Mouse (Mus musculus) kidney, adult 18-20 months (tissue): ENCODE data around the gene Cacna2d1.

Experiments used
- DNase-seq: peaks from one replicate; pipeline ENCODE4 v3.0.0; 2021

The Cacna2d1 gene

DNA sequence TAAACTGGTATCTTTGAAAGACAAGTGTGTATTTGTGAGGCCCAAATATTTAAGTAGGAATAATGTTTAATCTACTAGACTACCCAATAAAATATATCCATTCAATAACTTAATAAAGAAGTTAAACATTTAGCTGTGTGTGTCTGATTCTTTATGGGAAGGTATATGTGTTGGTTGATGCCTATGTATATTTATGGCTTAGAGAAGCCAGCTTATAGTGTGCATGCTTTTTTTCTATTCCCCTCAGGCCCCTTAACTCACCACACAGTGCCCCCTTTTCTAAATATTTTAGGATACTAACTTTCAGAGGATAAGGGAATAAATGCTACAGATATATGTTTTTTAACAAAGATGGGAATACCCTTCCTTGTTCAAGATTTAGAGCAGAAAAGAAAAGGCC is 128.8 kb downstream of the Cacna2d1 start:
- no peak for DNase-seq

DNA sequence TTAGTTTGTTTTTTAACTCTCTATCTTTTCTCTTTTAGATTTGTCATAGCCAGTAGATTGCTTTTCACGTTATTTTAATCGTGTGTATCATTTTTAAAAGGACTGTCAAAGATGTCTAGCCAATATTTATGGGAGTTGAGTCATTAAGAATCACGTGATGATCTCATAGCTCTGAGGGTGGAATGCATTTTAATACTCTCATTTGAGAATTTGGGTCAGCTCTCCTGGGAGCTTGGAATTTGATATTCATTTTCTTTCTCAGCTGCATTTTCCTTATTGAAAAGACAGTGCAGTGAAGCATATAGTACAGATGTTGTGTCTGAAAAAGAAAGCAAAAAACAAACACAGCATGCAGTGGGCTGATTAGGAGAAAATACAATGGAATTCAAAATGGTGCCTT is 129.5 kb downstream of the Cacna2d1 start:
- no peak for DNase-seq

DNA sequence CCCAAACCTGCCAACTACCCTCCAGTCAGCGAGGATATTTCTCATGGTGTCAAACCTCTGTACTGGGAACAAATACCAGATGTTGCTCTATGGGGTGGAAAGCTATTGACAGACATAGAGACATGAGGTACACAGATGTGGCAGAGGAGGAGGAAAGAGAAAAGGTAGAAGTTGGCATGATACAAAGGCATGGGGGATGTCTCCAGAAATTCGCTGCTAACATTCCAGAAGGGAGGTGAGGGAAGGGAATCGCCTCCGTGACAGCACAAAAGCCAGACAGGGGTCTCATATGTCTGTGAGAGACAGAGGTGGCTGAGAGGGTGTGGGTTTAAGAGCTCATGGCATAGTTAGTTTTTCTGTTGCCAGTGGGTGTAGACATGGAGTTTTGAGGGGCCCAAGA is 131.3 kb downstream of the Cacna2d1 start:
- DNase-seq, result no peak

DNA sequence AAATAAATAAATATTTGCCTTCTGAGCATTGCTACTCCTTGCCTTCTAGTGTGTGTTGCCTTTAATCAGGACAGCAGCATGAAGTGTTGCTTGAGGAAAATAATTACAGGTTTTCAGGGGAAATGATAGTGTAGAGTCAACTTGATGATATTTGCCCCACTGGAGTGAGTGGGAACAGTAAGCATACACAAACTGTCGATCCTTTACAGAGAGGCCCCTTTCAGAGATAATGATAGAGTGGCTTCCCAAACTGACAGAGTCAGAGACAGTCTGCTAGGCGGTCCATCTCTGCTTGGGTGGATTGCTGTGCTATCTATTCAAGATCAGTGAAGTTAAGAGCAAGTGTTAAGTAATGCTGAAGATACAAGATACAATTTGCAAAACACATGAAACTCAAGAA is 147.8 kb downstream of the Cacna2d1 start:
- no peak for DNase-seq

DNA sequence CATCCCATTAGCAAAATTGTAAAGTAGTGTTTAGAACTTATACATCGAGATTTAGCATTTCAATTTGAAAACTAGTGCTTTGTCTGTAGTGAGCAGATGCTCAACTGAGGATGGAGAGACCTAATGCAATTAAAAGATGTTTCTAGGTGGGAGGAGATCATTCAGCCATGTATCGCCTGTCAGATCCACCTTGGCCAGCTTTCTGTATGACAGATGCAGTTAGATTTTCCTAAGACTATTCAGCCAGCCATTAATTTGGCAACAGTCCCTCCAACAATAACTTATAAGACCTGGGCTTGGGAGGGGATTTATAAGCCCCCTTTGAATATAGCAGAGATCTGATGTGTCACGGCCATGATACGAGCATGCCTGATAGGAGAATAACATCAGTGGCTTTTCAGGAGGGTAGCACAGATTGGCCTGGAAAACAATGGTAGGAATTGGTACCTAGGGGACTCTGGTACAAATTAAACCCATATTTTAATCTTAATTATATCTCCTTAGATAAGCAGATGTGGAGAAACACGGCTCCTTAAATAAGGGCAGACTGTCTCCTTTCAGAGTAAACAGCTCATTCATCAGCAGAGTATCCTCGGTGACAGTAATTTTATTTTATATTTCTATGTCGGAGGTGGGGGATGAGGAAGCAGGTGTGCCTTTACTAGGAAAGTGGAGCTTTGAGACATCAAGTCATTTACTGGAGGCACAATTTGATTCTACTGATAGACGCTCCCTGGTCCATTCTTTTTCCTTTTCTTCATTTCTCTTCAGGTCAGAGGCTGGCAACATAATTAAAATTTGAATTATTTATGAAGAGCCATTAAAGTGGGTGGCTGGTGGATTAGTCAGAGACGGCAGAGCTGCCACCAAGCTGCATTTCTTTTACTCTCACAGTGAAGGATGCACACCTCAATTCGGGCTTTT is 152.8 kb downstream of the Cacna2d1 start:
- DNase-seq, result no peak

DNA sequence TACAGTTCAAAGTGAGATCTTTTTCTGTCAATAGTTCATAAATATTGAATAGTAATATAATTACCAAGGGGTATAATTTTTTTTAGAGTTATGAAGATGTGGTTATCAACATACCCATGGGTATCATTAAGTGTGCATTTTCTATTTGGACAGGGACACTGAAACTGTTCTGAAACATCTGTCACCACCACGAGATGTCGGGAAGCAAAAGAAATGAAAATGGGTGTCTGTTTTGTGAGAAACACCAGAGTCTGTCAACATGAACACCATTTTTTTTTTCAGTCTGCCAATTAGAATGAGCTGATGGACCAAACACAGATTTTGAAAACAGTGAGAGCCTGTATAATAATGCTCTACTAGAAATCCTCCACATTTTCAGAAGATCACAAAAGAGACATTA is 153.5 kb downstream of the Cacna2d1 start:
- DNase-seq, result no peak

DNA sequence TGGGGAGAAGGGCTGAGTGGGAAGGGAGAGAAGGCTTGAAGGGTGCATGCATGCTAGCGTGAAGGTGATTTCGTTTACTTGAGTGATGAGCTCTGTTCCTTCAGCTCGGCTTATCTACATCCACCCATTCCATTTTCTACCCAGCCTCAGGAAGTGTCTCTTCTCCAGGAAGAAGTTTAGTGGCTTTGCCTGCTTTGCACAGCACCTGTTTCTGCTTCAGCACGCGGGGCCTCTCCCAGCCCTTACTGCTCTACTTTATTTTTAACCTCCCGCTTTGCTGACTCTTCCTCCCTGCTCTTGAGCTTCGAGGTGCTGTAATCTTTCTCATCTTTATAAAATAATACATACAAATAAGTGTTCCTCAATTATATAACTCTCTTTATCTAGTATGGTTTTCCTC is 158.0 kb downstream of the Cacna2d1 start:
- DNase-seq, result no peak

DNA sequence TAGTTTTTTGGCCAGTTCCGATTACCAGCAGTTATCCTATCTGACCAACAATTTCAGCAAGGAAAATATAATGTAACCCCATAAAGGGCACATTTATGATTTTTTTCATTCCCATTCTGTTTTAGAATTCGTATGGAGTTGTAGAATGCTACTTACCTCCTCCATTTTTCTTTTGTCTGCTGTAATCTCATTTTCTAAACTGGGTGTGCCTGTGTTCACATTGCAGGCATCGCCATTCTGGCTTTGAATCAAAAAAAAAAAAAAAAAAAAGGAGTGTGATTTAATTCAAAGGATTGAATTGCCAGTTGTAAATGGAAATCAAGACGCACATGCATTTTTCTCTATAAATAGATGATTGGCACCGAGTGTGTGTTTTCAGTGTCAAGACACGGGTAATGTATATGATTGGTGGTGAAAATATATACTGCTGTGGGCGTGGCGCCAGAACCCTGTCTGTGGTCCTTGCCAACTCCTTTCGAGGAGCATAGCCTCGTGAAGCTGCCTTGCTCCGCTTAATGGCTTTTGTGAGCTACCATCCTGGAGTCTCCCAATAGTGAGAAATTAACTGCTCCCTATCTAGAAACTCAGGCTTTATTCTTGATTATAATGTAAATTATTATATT is 158.7 kb downstream of the Cacna2d1 start:
- no peak for DNase-seq

DNA sequence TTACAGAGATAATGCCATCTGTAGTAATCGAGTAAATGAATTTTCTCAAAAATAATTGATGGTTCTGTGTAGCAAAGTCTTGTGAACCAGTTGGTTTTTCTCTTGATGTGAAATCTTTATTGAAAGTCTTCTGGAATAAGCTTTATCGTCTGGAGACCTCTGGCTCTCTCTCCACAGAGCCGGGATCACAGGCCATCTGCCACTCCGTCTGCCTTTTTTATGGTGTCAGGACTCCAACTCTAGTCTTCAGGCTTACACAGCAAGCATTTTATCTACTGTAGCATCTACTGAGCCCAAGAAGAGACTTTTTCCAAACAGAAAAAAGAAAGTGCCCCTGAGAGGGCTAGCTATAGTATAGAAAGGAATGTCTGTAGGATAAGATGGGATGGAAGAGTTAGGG is 160.9 kb downstream of the Cacna2d1 start:
- DNase-seq, result no peak

DNA sequence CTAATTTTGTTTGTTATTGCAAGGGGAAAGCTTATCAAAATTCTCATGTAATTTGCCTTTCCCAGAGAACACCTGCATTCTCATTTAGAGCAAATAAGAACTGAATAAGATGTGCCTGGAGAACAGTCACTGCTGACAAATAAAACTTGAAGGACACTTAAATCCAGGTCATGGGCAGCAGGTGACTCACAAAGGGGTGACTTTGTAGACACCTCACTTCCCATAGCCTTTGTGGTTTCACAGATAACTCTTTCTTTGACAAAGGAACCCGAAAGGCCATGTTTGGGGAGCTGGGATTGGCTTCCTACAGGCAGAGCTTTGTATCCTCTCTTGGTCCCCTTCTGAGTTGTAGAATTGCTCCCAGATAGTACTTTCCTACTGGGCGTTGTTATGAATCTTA is 164.3 kb downstream of the Cacna2d1 start:
- no peak for DNase-seq

DNA sequence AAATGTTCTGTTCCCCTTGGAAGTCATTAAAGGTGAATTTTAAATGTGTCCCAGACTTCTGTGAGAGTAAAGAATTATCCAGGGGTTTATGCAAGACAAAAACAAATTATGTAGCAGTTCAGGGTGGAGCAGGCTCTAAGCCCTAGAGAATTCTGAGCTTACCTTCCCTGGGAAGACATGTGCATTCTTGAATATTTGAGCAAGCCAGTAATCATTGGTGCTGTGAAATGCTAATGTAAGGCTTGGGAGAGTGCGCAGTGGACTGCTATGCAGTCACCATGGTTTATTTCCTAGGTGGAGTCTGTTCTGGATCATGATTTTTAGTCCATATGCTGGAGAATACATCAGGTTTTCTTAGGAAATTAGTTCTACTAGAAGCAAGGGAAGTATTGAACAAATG is 167.3 kb downstream of the Cacna2d1 start:
- DNase-seq, result no peak

DNA sequence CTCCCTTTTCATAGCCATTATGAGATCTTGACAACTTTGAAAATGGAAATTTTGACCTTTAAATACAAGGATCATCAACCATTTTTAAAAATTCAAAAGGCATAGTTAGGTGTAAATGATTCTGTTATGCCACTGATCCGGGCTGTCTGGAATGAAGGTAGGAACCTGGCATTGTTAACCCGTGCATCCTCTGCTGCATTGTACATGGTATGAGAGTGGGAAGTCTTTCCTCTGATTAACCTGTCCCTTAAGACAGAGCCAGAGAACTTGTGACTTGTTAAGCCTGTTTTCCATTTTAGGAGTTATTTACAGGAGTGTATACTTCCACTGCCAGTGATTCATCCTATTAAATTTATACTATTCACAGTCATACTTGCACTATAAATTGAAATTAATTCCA is 171.2 kb downstream of the Cacna2d1 start:
- DNase-seq, result no peak

DNA sequence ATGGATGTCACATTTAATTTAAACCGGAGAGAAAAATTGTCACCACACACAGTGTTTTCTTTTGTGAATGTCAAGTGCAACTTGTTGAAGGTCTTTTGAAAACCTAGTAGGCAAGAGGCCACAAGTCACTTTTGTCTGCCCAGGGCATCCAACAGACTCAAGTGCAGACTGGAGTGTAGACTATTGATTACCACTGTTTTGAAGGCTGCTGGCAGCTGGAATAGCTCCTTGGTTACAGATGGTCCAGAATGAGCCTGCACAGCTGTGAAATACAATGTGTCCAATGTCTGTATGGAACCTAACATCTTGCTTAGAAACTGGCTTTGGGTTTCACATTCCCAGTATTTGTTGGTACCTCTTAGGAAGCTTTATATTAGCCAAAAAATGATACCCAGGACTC is 176.2 kb downstream of the Cacna2d1 start:
- no peak for DNase-seq

DNA sequence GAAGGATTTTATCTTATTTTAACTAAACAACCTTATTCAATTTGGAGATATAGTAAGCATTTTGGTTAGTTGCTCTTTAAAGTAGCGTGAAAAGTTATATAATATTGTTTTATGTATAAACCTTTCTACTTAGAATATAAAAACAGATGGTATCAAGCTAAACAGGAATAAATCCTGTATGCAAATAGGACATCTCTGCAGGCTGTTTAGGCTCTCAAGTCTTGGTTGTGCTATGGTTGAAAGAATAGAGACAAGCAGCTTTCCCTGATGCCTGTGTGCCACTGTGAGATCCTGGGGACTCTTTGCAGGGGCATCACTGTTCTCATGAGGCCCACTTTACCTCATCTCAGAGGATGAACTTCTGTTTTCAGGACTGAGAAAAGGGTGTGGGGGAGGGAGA is 179.4 kb downstream of the Cacna2d1 start:
- DNase-seq, result no peak

DNA sequence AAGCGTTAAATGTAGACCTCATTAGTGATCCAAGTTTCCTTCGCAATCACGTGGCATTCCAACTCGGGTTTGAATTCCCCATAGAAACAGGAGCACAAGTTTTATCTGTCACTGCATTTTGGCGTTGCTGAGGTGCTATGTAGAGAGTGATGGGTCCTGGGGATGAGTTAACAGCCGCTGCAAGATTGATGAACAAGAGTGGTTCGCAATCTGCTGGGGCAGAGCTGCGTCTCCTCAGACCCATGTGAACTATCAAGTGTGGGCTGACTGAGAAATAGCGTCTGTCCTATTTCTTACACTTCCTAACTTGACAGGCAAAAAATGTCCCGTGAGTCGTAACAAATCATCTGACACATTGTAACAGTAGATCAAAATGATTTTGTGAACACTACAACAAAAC is 186.8 kb downstream of the Cacna2d1 start:
- DNase-seq, result no peak

DNA sequence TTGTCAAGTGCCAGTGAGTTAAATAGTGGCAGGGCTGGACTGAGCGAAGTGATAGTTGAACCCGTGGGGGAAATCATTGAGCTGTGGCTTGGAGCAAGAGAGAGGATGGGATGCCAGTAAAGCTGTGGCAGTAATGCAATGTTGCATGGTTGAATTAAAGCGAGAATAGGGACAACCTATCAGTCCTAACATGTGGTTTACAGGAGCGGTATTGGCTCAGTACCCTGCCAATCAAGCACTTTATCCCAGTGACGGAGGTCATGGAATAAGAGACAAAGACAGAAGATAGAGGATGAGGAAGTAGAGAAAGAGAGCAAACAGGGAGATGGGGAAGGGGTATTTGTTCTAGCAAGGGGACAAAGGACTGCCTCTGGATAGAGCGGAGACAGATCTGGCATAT is 187.6 kb downstream of the Cacna2d1 start:
- no peak for DNase-seq

DNA sequence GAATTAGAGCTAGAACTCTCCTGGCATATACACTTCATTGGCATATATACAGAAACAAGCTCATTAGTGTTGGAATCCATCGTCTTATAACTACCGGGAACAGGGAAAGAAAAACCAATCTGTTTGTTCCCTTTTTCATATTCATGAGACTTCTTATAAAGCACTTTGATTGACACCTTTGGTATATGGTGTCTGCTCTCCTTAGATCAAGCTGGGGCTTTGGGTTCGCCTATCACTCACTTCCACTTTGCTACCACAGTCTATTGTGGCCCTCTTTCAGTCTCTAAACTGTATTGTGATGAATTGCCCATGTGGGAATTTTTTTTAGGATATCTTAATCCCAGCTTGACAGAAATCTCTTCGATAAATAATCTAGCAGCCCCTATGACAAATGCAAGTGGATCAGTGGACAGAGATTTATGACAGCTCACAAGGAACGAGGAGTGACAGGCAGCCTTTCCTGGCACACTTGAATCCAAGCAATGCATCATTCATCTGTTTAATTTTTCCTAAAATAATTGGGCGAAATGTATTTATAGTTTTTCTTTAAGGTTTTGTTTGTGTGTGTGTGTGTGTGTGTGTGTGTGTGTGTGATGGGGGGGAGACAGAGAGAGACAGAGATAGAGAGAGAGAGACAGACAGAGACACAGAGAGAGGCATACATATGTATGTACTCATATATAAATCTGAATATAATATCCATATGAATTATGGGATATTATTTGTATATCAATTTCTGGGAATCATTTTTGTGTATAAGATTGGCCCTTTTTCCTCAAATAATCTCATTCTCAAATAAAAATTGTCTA is 200.0 kb downstream of the Cacna2d1 start:
- DNase-seq, result no peak

DNA sequence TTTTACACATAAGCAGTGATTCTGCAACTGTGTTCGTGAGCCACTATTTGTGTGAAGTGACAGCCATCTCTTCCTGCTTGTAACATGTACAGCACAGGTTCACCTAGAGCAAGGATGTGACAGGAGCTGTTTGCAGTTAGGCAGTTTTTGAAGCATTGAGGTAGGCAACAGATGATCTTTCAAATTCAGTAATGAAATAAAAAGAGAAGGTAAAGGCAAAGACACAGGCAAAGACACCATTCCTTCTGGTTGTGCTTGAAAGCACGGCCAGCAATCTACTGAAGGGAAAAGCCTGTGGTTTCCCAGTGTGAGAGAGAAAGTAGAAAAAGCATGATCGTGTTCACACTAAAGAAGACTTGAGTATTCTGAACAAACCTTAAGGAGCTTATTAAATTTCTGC is 201.5 kb downstream of the Cacna2d1 start:
- no peak for DNase-seq

DNA sequence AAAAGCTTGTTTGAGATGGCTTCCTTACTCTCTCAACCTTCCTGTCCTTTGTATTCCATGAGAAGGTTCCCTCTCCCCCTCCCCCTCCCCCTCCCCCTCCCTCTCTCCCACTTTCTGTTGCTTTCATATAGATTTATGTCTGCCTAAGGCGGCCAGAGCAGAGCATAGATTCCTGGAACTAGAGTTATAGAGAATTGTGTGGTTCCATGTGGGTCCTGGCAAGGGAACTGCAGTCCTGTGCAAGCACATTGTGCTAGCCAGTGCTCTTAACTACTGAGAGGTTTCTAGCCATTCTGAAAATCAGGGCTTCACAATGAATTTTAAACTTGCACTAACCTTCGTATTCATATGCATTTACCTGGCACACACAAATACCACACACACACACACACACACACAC is 202.3 kb downstream of the Cacna2d1 start:
- no peak for DNase-seq

DNA sequence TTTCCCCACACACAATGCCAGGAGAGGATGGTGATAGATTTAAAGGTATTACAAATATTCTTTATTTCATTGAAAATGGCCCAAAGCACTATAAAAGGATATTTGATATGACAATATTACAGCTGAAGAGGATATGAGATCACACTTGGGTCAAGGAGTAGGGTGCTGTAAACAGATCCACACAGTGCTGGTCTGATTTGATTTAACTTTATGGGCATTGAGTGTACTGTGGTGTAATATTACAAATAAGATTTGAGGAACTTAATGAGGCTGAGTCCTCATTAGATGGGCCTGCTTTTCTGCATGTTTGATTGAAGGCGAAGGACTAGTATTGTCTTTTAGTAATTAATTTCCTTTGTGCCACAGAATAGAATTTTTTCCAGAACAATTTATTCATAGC is 212.1 kb downstream of the Cacna2d1 start:
- DNase-seq, result no peak

DNA sequence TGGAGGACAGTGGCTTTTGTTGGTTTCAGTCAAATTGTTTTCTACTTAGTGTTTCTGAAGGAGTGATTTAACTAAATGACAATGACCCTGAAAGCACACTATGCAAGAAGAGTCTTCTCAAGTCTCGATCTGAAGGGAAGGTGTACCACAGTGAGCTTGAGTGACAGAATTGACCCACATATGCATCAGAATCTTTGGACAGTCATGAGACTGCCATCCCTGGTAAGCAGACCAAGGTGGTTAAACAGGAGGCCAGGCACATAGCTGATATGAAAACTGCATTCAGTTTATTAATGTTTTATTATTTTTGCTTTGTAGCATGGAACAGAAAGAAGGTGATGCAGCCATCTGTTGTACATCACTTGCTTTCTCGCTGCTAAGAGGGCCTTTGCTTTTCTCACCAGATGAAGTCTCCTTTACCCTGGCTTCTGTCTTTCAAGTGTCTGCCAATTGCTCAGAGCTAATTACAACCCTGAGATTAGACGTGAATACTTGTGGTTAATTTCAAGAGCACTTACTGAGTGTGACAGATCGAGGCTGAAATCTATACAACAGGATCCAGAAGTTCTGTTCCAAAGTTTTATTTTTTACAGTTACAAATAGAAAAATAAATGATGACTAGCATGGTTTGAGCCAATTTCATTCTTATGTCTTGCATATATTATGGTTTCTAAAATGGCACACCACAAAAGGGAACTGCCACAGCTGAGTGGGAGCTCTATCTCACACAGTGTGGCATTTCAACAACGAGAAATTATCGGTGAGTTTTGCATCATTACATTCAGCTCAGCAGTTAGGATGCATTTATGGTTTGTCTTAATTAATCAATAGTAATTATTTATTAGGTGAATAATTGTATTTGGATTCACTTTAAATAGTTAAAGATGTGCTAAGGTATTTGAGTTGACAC is 221.1 kb downstream of the Cacna2d1 start:
- no peak for DNase-seq

DNA sequence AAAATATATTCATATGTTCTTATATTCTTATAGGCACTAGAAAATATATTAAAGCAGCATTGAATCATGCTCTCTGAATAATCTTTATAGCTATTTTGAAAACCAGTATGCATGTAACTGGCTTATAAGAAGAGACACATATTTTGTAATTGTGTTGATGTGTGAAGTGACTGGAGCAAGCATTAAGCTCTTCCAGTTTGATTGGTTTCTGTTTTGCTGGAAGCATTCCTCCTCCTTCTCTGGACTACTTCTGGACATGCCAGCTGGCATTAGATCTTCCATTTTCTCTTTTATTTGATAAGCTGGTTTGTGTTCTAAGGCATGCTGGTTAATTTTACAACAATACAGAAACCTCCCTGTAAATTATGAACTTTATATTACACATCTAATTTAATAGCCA is 228.8 kb downstream of the Cacna2d1 start:
- no peak for DNase-seq
